Mouse (Mus musculus) C2C12 (cell line): Measurements from ENCODE around the gene Rps6ka4. TPM values are rescaled to one million over a fixed set of nuclear protein-coding genes. Genes with fewer than 3 reads are reported as not detected.

Experiments
- H3K27me3 ChIP-seq: one replicate; pipeline ENCODE4 v1.6.1; 2011; ENCODE audit not compliant: control insufficient read depth, insufficient read depth, insufficient read length
- H3K36me3 ChIP-seq: one replicate; pipeline ENCODE4 v1.6.1; 2011; ENCODE audit not compliant: control insufficient read depth, insufficient read depth
- H3K4me3 ChIP-seq: one replicate; pipeline ENCODE4 v1.5.1; 2011; ENCODE audit warnings: mild to moderate bottlenecking, control low read depth; ENCODE audit not compliant: poor library complexity, insufficient read depth, severe bottlenecking
- H3K79me2 ChIP-seq: one replicate; pipeline ENCODE4 v1.6.1; 2011; ENCODE audit not compliant: control insufficient read depth, insufficient read depth
- H3K79me3 ChIP-seq: one replicate; pipeline ENCODE4 v1.6.1; 2011; ENCODE audit warnings: low read depth, control low read depth
- H3ac ChIP-seq: one replicate; pipeline ENCODE3; 2011; ENCODE audit warnings: low read depth; ENCODE audit not compliant: control insufficient read depth, insufficient read length
- CEBPB ChIP-seq: IDR thresholded peaks from one replicate; pipeline ENCODE4 v1.6.1; 2011; ENCODE audit warnings: low read depth, mild to moderate bottlenecking, control low read depth, moderate library complexity
- CTCF ChIP-seq: IDR thresholded peaks from one replicate; pipeline ENCODE4 v1.5.1; 2011; ENCODE audit not compliant: control insufficient read depth, insufficient read depth, insufficient read length
- FOSL1 ChIP-seq: IDR thresholded peaks from one replicate; pipeline ENCODE4 v1.8.0; 2011; ENCODE audit warnings: mild to moderate bottlenecking, low read length; ENCODE audit not compliant: poor library complexity, insufficient read depth, severe bottlenecking
- MAX ChIP-seq: IDR thresholded peaks from one replicate; pipeline ENCODE4 v1.6.1; 2011; ENCODE audit warnings: mild to moderate bottlenecking, control low read depth
- MYOD1 ChIP-seq: IDR thresholded peaks from one replicate; pipeline ENCODE4 v1.6.1; 2011; ENCODE audit warnings: low read depth; ENCODE audit not compliant: control insufficient read depth, insufficient read length
- MYOG ChIP-seq: IDR thresholded peaks from one replicate; pipeline ENCODE4 v1.6.1; 2011; ENCODE audit not compliant: control insufficient read depth, insufficient read length; ENCODE audit errors: extremely low read depth
- USF1 ChIP-seq: IDR thresholded peaks from one replicate; pipeline ENCODE4 v1.6.1; 2011; ENCODE audit warnings: low read depth, mild to moderate bottlenecking, control low read depth, moderate library complexity
- polyA plus RNA-seq: library from polyadenylated mRNA; unstranded; fragments of >200 nt; fragmentation: generic; extraction: Trizol; gene quantifications from one replicate; pipeline ENCODE4 v1.2.1, GENCODE M21; 2012; ENCODE audit warnings: missing spikeins

Rps6ka4 gene
- polyA plus RNA-seq, 1 experiment, result 103 TPM

- Histone ChIP-seq H3K36me3 (peaks cover 59% of the 10 kb centered on the region), H3K79me2 (no peaks in the 10 kb centered on the region), H3ac (no peak overlapping the region), H3K4me3 (no peak overlapping the region), H3K27me3 (no peaks in the 10 kb centered on the region), H3K79me3 (no peaks in the 10 kb centered on the region)
- TF ChIP-seq MYOD1, result no peak
- TF ChIP-seq FOSL1, result no peak
- TF ChIP-seq USF1, result no peak
- no peak for TF ChIP-seq MYOG
- no peak for TF ChIP-seq MAX
- TF ChIP-seq CTCF, result no peak
- TF ChIP-seq CEBPB, result no peak
Measured at GRCm38 (mm10) chr19:6829870-6830555, 10.4 kb downstream of the Rps6ka4 start.

- Histone ChIP-seq H3K4me3 (no peak overlapping the region), H3K36me3 (peaks cover 49% of the 10 kb centered on the region), H3ac (no peak overlapping the region), H3K27me3 (no peaks in the 10 kb centered on the region), H3K79me3 (no peaks in the 10 kb centered on the region), H3K79me2 (no peaks in the 10 kb centered on the region)
- TF ChIP-seq MAX (no peak), CTCF (no peak), MYOD1 (no peak), USF1 (no peak), FOSL1 (no peak), MYOG (no peak), CEBPB (no peak)
Measured at GRCm38 (mm10) chr19:6829069-6829468, 11.4 kb downstream of the Rps6ka4 start.

GRCm38 (mm10) chr19:6826601-6827000, 13.8 kb downstream of the Rps6ka4 start:
- H3ac ChIP-seq, result no peak overlapping the region
- H3K36me3 ChIP-seq, result peaks cover 25% of the 10 kb centered on the region
- no peaks in the 10 kb centered on the region for H3K27me3 ChIP-seq
- H3K79me3 ChIP-seq, result no peaks in the 10 kb centered on the region
- no peak overlapping the region for H3K4me3 ChIP-seq
- TF ChIP-seq MYOD1 (no peak), FOSL1 (no peak), MAX (no peak), USF1 (no peak), CEBPB (no peak), MYOG (no peak), CTCF (no peak)
- H3K79me2 ChIP-seq, result no peaks in the 10 kb centered on the region

GRCm38 (mm10) chr19:6825384-6825783, 15.1 kb downstream of the Rps6ka4 start:
- H3K36me3 ChIP-seq, result peaks cover 15% of the 10 kb centered on the region
- no peak overlapping the region for H3ac ChIP-seq
- H3K79me2 ChIP-seq, result no peaks in the 10 kb centered on the region
- H3K27me3 ChIP-seq, result no peaks in the 10 kb centered on the region
- H3K79me3 ChIP-seq, result no peaks in the 10 kb centered on the region
- no peak overlapping the region for H3K4me3 ChIP-seq
- no peak for TF ChIP-seq FOSL1
- TF ChIP-seq USF1, result no peak
- no peak for TF ChIP-seq MYOG
- no peak for TF ChIP-seq CEBPB
- no peak for TF ChIP-seq CTCF
- TF ChIP-seq MAX, result no peak
- no peak for TF ChIP-seq MYOD1

GRCm38 (mm10) chr19:6820538-6821195, 19.8 kb downstream of the Rps6ka4 start:
- Histone ChIP-seq H3K4me3 (no peak overlapping the region), H3K27me3 (no peaks in the 10 kb centered on the region), H3K79me3 (no peaks in the 10 kb centered on the region), H3K79me2 (no peaks in the 10 kb centered on the region), H3K36me3 (no peaks in the 10 kb centered on the region), H3ac (no peak overlapping the region)
- peak; percentile 72 for TF ChIP-seq MYOD1
- TF ChIP-seq MYOG, result no peak
